Mouse (Mus musculus): ENCODE data around the gene Rad51c.

GRCm38 (mm10) chr11:87454035-87454690, 49.4 kb upstream of the Rad51c start:
- TF ChIP-seq CTCF (IDR thresholded peaks at IDR 0.05; ENCODE audit: insufficient read depth, low read depth, low read length) (no peak), POLR2A (IDR thresholded peaks at IDR 0.05; ENCODE audit: insufficient read depth, low read depth, low read length) (no peak)
